Mouse (Mus musculus): ENCODE measurements around the gene Cog5. TPM values are rescaled to one million over a fixed set of nuclear protein-coding genes. Genes with fewer than 3 reads are reported as not detected.

The Cog5 gene
- polyA plus RNA-seq, 1 experiment from 2014 or later: 27.4 TPM

DNA sequence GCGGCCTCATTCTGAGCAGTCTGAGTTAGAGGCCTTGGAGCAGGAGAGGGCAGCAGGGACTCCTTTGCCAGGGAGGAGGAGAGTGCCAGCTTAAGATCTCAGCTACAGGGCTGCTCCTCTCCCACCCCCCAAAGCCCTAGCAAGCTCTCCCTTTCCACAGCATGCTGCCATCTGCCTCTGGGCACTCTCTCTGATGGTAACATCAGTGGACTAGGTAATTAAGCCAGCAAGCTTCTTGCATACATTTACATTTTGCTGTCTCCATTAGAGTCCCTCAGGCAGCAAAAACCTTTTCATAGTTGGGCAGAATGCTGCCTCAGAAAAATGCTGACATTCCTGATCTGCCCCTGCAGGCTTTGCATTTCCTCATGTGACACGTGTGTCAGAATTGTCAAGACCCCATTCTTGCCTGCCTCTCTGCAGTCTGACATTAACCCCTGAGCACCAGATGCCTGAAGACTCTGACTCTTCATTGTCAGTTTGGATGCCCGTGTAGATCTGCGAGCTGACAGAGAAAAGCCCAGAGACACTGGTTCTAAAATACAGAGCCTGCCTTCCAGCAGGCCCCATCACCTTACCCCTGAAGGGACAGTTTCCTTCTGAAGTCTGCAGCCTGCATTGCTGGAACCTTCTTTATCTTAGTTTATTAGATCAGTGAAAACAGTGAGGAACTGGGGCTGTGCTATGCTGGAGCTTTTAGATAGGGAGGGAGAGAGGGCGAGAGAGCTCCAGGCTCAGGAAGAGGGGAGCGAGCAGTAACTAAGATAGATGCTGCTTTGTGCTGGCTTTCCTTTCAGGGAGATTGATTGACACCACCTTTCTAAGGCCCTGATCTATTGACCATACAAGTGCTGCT lies 251.3 kb downstream of the Cog5 start:
- Histone ChIP-seq H3K79me2 (ENCODE audit: inconsistent target) (no peaks in the 10 kb centered on the region), H3K36me3 (ENCODE audit: inconsistent target) (no peaks in the 10 kb centered on the region), H3K4me3 (ENCODE audit: inconsistent target) (no peak overlapping the region), H3K27ac (no peak overlapping the region)
- 89% methylated on average over 6 of the region's 6 CpGs for WGBS (ENCODE audit: missing documents)

DNA sequence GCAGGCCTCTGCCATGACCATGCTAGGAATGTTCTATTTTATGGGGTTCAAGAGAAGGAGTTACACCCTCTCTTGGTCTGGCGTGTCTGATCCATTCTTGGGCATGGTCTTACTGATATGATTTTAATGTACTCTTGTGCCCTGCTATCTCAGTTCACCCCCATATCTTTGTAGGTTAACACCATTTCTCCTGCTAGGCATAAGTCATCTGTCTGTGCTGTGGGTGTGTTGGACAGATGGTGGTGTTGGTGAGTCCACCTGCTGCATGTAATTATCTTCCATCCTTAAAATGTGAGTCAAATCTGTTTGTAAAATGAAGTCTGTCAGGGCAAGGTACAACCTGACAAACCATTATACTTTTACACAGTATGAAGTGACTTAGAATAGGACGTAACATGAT lies 252.8 kb downstream of the Cog5 start:
- Histone ChIP-seq H3K4me3 (ENCODE audit: inconsistent target) (no peak overlapping the region), H3K79me2 (ENCODE audit: inconsistent target) (no peaks in the 10 kb centered on the region), H3K36me3 (ENCODE audit: inconsistent target) (no peaks in the 10 kb centered on the region), H3K27ac (no peak overlapping the region)
- 93% methylated on average over 2 of the region's 2 CpGs for WGBS (ENCODE audit: missing documents)

DNA sequence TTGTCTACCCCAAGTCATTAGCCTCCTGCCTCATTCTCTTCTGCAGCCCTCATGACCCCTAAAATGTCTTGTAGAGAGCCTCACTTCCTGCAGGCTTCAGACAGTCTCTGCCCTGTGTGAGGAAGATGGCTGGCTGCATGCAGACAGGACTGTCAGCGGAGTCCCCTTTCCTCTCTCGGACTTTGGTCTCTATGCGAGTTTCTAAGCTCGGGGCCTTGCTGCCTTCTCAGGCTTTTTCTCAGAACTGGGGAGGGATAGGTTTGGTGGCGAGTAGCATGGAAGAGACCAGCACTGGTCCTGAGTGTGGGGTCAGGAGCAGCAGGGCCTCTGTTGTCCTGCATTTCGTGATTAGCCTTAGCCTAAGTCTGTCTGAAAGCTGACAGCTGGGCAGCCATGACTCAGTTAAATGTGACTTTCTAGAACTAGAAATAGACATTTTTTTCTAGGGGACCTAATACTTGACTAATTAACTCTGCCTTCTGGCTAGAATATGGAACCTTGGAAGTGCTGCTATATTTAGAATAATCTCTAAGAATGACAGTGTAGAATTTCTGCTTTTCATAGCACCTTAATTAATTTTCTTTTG lies 258.4 kb downstream of the Cog5 start:
- Histone ChIP-seq H3K79me2 (ENCODE audit: inconsistent target) (no peaks in the 10 kb centered on the region), H3K4me3 (ENCODE audit: inconsistent target) (no peak overlapping the region), H3K27ac (no peak overlapping the region), H3K36me3 (ENCODE audit: inconsistent target) (no peaks in the 10 kb centered on the region)
- WGBS (ENCODE audit: missing documents): 95% methylated on average over 6 of the region's 6 CpGs

- Histone ChIP-seq H3K36me3 (ENCODE audit: inconsistent target) (no peaks in the 10 kb centered on the region), H3K79me2 (ENCODE audit: inconsistent target) (no peaks in the 10 kb centered on the region), H3K4me3 (ENCODE audit: inconsistent target) (no peak overlapping the region), H3K27ac (no peak overlapping the region)
- 98% methylated on average over 4 of the region's 4 CpGs for WGBS (ENCODE audit: missing documents)
Measured at GRCm38 (mm10) chr12:31913614-31914013, 258.9 kb downstream of the Cog5 start.

DNA sequence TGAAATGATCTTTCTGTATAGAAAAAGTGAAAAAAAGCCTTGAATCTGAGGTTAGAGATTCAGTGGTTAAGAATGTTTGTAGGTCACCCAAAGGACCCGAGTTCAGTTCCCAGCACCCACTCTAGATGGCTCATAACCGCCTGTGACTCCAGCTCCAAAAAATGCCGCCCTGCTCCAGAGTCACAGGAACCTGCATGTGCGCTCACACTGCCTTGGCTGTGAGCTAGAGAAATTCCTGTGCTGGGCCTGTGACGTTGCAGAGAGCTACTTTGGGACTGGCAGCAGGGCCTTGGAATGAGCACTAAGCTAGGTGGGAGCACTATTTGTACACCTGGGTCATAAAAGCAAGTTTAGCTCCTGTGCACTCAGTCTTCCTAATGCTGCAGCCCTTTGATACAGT lies 262.0 kb downstream of the Cog5 start:
- WGBS (ENCODE audit: missing documents): 91% methylated on average over 4 of the region's 5 CpGs
- Histone ChIP-seq H3K36me3 (ENCODE audit: inconsistent target) (no peaks in the 10 kb centered on the region), H3K27ac (no peak overlapping the region)

GRCm38 (mm10) chr12:31917245-31917644 lies 262.6 kb downstream of the Cog5 start:
- no peaks in the 10 kb centered on the region for H3K36me3 ChIP-seq (ENCODE audit: inconsistent target)
- no peak overlapping the region for H3K4me3 ChIP-seq (ENCODE audit: inconsistent target)
- WGBS (ENCODE audit: missing documents): 42% methylated on average over 5 of the region's 5 CpGs

More for the DNA sequence above, 262.0 kb downstream of the Cog5 start:
- Histone ChIP-seq H3K79me2 (ENCODE audit: inconsistent target) (no peaks in the 10 kb centered on the region), H3K4me3 (ENCODE audit: inconsistent target) (no peak overlapping the region)

DNA sequence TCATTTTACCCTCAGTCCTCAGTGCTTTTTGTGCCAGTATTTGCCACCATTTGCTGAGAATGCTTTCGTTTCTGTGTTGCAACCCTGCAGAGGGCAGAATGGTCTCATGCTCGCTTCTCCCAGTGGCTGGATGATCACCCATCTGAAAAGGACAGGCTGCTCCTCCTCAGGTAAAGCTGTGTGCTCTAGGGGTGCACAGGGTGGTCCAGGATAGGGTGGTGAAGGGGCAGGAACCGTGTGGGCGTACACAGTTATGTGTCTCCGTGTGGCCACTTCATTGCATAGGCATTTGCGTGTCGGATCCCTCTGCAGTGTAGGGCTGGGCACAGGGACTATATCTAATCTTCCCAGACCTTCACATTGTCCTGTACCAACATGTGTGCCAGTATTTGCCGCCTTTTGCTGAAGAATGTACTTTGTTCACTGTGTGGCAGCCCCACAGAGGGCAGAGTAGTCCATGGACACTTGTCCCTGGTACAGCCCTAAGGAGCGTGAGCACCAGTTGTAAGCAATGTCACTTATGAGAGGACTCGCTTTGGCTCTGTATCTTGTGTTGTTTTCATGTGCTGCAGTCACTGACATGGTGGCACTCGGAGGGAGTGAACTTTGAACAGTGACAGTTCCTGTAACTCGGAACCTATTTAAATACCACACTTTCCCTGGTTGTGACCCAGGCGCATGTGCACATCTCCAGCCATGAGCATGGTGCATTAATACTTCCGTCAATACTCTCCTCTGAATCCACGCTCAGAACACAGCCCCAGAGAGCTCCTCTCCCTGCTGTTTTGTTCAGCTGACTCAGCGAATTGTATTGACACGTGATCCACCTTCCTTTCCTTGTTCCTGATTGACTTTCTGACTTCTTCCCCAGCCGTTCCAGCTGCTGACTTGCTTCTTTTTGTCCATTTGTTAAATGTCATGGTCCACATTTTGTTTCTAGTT lies 266.1 kb downstream of the Cog5 start:
- H3K79me2 ChIP-seq (ENCODE audit: inconsistent target): no peaks in the 10 kb centered on the region
- H3K36me3 ChIP-seq (ENCODE audit: inconsistent target): peaks cover 11% of the 10 kb centered on the region
- WGBS (ENCODE audit: missing documents): 88% methylated on average over 18 of the region's 18 CpGs
- H3K27ac ChIP-seq: no peak overlapping the region
- H3K4me3 ChIP-seq (ENCODE audit: inconsistent target): no peak overlapping the region

More at GRCm38 (mm10) chr12:31917245-31917644, 262.6 kb downstream of the Cog5 start:
- 0 out of 2 replicates have a peak overlapping the region, but pooled peaks have one; percentile 7 for H3K27ac ChIP-seq
- H3K79me2 ChIP-seq (ENCODE audit: inconsistent target): no peaks in the 10 kb centered on the region

- H3K4me3 ChIP-seq (ENCODE audit: inconsistent target): no peak overlapping the region
- no peaks in the 10 kb centered on the region for H3K79me2 ChIP-seq (ENCODE audit: inconsistent target)
- WGBS (ENCODE audit: missing documents): 98% methylated on average over 3 of the region's 3 CpGs
- H3K36me3 ChIP-seq (ENCODE audit: inconsistent target): peaks cover 40% of the 10 kb centered on the region
- no peak overlapping the region for H3K27ac ChIP-seq
Measured at GRCm38 (mm10) chr12:31924135-31924534, 269.5 kb downstream of the Cog5 start.

- H3K4me3 ChIP-seq (ENCODE audit: inconsistent target): no peak overlapping the region
- peaks cover 48% of the 10 kb centered on the region for H3K36me3 ChIP-seq (ENCODE audit: inconsistent target)
- WGBS (ENCODE audit: missing documents): 92% methylated on average over 6 of the region's 6 CpGs
- H3K79me2 ChIP-seq (ENCODE audit: inconsistent target): no peaks in the 10 kb centered on the region
- H3K27ac ChIP-seq: no peak overlapping the region
Measured at GRCm38 (mm10) chr12:31925343-31925742, 270.7 kb downstream of the Cog5 start.

DNA sequence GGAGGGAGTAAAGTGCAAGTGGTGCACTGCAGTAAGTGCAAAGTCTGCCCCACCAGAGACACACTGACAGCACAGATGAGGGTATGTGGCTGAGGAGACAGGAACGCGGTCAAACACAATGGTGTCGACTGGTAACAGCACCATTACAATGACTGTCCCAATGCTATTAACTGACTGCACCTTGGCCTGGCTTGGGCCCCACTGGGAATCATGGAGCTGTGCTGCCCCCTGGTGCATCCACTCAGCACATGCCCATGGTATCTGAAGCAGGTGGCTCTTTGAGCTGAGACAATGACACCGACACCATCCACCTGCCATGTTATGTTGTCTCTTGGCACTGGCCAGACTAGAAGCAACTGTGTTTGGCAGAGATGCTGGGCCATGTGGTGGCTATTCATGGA lies 272.0 kb downstream of the Cog5 start:
- H3K27ac ChIP-seq: no peak overlapping the region
- WGBS (ENCODE audit: missing documents): 98% methylated on average over 4 of the region's 4 CpGs
- no peaks in the 10 kb centered on the region for H3K79me2 ChIP-seq (ENCODE audit: inconsistent target)
- no peak overlapping the region for H3K4me3 ChIP-seq (ENCODE audit: inconsistent target)
- peaks cover 48% of the 10 kb centered on the region for H3K36me3 ChIP-seq (ENCODE audit: inconsistent target)

DNA sequence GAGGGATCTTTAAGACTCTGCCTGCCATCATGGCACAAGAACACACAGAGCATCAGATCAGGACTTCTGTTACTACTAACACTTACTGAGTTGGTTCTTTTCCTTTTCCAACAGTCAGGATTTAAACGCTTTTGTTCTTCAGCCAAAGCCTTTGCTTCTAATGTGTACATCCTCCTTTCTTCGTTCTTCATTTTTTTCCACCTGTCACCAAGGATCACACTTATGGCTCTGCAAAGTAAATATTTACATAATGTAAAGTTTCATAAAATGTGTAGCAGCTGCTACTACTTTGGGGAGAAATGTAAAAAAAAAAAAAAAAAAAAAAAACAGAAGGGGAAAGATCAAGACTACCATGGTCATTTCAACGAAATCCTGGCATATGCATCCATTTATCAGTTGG lies 273.8 kb downstream of the Cog5 start:
- Histone ChIP-seq H3K79me2 (ENCODE audit: inconsistent target) (no peaks in the 10 kb centered on the region), H3K36me3 (ENCODE audit: inconsistent target) (peaks cover 65% of the 10 kb centered on the region), H3K4me3 (ENCODE audit: inconsistent target) (no peak overlapping the region), H3K27ac (no peak overlapping the region)
- WGBS (ENCODE audit: missing documents): 90% methylated on average over 2 of the region's 3 CpGs

DNA sequence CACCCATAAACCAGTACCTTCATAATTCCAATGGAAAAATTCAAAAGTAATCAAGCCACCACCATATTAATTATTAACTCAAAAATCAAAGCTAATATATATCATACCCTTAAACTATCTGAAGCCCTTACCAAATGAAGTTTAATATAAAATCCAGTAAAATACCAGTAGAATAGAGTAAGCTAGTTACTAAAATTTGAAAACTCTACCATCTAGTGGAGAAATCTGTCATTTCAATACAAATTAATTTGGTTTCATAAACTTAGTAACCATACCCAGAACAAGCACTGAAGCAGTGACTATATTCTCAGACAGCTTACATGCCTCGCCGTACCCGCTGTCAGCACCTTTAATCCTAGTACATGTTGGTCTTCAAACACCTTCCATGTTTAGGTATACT lies 277.1 kb downstream of the Cog5 start:
- Histone ChIP-seq H3K79me2 (ENCODE audit: inconsistent target) (no peaks in the 10 kb centered on the region; the same call in 1 of the 2 replicates), H3K4me3 (ENCODE audit: inconsistent target) (no peak overlapping the region), H3K36me3 (ENCODE audit: inconsistent target) (peaks cover 71% of the 10 kb centered on the region), H3K27ac (no peak overlapping the region)
- 100% methylated on average over 3 of the region's 3 CpGs for WGBS (ENCODE audit: missing documents)

- Histone ChIP-seq H3K27ac (peak overlapping the region; percentile 77), H3K79me2 (ENCODE audit: inconsistent target) (peaks cover 14% of the 10 kb centered on the region; the same call in 1 of the 2 replicates), H3K4me3 (ENCODE audit: inconsistent target) (no peak overlapping the region), H3K36me3 (ENCODE audit: inconsistent target) (peaks cover 56% of the 10 kb centered on the region)
- WGBS (ENCODE audit: missing documents): 98% methylated on average over 6 of the region's 6 CpGs
Measured at GRCm38 (mm10) chr12:31936657-31937300, 282.1 kb downstream of the Cog5 start.

- Histone ChIP-seq H3K79me2 (ENCODE audit: inconsistent target) (peaks cover 22% of the 10 kb centered on the region; the same call in 1 of the 2 replicates), H3K36me3 (ENCODE audit: inconsistent target) (peaks cover 52% of the 10 kb centered on the region), H3K27ac (peak overlapping the region; percentile 77), H3K4me3 (ENCODE audit: inconsistent target) (no peak overlapping the region)
- 91% methylated on average over 3 of the region's 3 CpGs for WGBS (ENCODE audit: missing documents)
Measured at GRCm38 (mm10) chr12:31937613-31938012, 282.9 kb downstream of the Cog5 start.
